Mouse (Mus musculus): ENCODE data around the gene Sgcd. TPM values are rescaled to one million over a fixed set of nuclear protein-coding genes. Genes with fewer than 3 reads are reported as not detected.
"Not testable (repeated sequence)": the region's sequence is repeated elsewhere in the genome, so short reads cannot be mapped to it uniquely, and the experiment has no call there.

Gene Sgcd
- total RNA-seq, 4 experiments from 2014 or later: 11.7 to 14.7 (median 12.5) TPM

DNA sequence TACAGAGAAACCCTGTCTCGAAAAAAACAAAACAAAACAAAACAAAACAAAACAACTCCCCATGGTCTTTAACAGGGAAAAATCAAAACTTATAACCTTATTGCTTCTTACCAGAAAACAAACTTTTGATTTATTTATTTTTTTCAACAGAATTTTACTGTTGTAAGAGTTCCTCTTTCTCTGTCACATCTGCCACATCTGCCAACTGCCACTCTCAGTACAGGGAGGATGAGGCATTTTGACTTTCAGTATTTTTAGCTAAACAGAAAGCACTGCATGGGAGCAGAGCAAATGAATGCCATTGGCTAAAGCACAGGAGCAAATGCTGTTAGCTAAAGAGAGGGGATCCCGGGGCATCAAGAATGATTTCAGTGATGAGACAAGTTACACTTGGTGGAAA, 528.6 kb downstream of the Sgcd start:
- DNase-seq (ENCODE audit: low spot score in 2 of 2): no peak

DNA sequence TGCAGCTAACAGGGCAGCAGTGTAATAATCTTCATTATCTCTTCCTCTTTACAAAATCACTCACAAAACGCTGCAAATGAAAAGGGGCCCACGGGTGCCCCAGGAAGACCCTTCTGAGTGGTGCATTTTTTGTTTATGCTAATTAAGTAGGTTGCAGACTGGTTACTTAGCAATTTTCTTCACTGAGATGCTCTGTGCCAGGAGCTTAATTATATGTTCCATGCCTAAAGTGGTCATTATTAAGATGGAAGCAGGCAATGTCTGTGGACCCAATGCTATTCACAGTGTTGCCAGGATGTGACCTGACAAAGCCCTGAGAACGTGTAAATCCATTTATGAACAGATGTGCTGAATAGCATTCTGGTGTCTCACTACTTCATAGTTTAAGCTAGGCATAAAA, 529.6 kb downstream of the Sgcd start:
- no peak for DNase-seq (ENCODE audit: low spot score in 2 of 2)

DNA sequence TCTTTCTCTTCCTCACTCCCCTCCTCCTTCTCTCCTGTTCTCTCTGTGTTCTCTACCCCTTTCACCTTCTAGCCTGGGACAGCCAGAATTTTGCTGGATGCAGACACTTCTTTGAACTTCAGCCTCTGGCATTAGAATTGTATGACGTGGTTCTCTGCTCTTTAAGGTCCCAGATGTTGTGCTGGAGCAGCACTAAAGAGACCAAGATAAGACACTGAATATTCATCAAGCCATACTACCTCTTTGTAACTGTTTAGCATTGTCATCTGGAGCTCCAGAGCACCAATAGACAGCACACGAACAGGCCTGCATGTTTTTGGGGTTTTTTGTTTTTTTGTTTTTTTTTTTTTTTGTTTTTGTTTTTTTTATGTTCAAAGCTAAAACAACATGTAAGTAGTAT, 541.0 kb downstream of the Sgcd start:
- no peak for DNase-seq (ENCODE audit: low spot score in 2 of 2)

- no peak for DNase-seq (ENCODE audit: low spot score in 2 of 2)
Observed at GRCm38 (mm10) chr11:47446337-47446736, 542.4 kb downstream of the Sgcd start.

GRCm38 (mm10) chr11:47445683-47446082, 543.1 kb downstream of the Sgcd start:
- DNase-seq (ENCODE audit: low spot score in 2 of 2): no peak

- DNase-seq (ENCODE audit: low spot score in 2 of 2): no peak
Observed at GRCm38 (mm10) chr11:47442266-47442665, 546.5 kb downstream of the Sgcd start.

- DNase-seq (ENCODE audit: low spot score in 2 of 2): no peak
Observed at GRCm38 (mm10) chr11:47399607-47400006, 589.2 kb downstream of the Sgcd start.

DNA sequence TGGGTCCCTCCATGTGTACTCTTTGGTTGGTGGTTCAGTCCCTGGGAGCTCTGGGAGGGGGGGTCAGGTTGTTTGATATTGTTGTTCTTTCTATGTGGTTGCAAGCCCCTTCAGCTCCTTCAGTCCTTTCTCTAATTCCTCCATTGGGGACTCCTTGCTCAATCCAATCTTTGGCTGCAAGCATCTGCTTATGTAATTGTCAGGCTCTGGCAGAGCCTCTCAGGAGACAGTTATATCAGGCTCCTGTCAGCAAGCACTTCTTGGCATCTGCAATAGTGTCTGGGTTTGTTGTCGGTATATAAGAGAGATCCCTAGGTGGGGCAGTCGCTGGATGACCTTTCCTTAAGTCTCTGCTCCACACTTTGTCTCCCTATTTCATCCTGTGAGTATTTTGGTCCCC, 598.0 kb downstream of the Sgcd start:
- DNase-seq (ENCODE audit: low spot score in 2 of 2): not testable (repeated sequence)

DNA sequence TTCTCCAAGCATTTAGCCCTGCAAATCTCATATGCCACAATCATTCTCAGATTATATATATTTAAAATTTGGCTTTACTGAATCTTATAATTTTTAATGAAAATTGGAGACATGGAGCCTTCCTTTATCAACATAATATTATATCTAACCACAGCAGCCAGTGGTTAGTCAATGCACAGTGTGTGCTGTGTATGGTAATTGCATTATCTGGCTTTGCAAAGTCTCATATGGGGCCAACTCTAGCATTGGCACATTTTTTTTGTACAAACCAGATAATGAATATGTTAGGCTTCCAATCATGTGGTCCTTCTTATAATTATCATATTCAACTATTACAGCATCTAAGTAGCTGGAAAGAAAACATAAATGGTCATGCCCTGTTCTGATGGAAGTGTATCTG, 599.4 kb downstream of the Sgcd start:
- DNase-seq (ENCODE audit: low spot score in 2 of 2): no peak

DNA sequence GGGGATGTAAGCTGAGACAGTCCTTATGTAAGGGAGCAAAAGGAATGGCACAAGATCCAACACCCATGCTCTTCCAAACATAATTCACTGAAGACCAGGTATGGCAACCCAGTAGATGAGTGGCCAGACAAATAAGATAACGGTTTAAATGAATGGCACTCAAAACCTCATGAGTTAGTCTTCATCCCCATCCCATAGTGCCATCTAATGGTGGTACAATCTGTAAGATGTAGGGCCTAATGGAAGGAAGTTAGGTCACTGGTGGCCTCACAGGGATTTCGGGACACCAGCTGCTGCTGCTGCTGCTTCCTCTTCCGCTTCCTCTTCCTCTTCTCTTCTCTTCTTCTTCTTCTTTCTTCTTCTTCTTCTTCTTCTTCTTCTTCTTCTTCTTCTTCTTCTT, 601.0 kb downstream of the Sgcd start:
- DNase-seq (ENCODE audit: low spot score in 2 of 2): no peak

DNA sequence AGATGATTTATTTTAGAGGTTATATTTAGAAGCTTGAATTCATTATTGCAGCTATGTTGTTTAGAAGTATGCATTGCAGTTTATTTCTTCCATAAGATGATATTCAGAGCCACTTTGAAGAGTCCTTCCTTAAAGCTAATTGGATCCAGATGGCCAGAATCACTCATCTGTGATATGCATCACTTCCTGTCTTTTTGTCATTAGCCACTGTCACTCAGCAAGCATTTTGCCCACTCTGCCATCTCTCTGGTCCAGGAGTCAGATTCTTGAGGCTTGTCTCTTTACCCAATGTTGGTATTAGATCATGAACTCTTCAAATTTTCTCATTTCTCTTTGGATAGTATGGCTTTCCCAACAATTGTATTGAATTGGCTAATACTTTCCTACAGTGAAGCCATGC, 602.6 kb downstream of the Sgcd start:
- no peak for DNase-seq (ENCODE audit: low spot score in 2 of 2)

- no peak for DNase-seq (ENCODE audit: low spot score in 2 of 2)
Observed at GRCm38 (mm10) chr11:47379630-47379958, 609.2 kb downstream of the Sgcd start.

GRCm38 (mm10) chr11:47378843-47379629, 609.7 kb downstream of the Sgcd start:
- DNase-seq (ENCODE audit: low spot score in 2 of 2): peak in 1 of 2 experiments; percentile 11

DNA sequence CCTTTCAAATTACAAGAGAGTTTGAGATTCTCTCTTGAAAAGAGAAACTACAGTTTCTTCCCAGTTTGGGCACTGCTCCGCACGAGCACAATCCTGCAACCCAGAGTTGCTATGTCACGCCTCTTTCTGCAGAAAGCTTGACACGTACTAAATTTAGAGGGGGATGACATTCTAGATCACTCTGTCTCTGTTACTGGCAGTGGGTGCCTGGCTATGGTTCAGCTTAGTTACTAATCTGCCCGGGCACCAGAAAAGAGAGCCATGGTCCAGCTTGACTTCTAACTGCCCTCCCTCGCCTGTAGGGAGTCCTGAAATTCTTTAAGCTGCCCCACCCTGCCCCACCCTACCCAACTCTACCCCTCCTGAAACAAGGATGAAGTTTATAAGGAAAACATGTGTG, 611.3 kb downstream of the Sgcd start:
- DNase-seq (ENCODE audit: low spot score in 2 of 2): no peak

GRCm38 (mm10) chr11:47376915-47377314, 611.9 kb downstream of the Sgcd start:
- DNase-seq (ENCODE audit: low spot score in 2 of 2): no peak

DNA sequence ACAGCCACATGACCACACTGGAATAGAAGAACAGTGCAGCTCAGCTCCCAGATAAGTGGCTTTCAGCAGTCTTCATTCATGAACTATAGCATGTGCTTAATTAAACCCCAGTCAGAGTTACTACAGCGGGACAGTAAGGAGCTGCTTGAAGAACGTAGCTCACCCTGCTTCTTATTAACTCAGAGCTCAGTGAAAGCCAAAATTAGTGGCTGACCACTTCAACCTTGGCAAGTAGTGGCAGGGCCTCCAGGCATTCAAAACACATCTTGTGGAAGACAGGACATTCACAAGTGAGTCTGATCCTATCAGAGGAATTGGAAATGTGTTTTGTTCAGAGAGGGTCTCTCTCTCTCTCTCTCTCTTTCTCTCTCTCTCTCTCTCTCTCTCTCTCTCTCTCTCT, 617.2 kb downstream of the Sgcd start:
- no peak for DNase-seq (ENCODE audit: low spot score in 2 of 2)

DNA sequence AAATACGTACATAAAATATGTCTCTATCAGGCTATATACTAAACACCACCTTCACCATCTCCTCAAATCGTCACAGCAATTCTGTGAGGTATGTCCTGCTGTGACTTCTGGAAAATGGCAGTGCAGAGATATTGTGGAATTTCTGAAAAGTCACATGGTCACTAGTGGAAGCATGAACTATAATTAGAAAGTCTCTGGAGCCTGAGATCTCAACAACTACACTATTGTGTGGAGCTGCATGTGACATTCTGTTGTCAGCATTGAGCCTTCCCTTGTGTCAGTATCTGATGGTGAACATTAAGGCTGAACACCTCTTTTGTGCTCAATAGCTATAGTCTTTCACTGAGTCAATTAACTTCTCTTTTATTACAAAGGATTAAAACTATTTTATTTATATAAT, 637.2 kb downstream of the Sgcd start:
- DNase-seq (ENCODE audit: low spot score in 2 of 2): no peak

DNA sequence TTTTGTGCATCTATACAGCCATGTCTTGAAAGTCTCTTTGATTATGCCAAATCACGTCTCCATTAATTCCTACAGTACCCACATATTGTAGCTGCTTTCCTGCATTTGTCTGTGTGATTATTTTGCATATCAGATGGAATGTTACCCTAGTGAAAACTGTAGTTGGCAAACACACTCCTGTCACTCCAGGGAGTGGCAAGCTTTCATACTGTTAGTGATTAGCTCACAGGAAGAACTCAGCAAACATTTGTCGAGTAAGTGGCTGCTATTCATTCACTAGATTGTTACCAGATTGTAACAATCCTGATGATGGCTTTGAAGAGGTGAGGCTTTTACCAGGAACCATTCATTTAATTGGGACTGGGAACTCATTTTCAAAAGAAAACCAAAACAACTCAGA, 645.3 kb downstream of the Sgcd start:
- no peak for DNase-seq (ENCODE audit: low spot score in 2 of 2)

GRCm38 (mm10) chr11:47333702-47334101, 655.1 kb downstream of the Sgcd start:
- DNase-seq (ENCODE audit: low spot score in 2 of 2): no peak

DNA sequence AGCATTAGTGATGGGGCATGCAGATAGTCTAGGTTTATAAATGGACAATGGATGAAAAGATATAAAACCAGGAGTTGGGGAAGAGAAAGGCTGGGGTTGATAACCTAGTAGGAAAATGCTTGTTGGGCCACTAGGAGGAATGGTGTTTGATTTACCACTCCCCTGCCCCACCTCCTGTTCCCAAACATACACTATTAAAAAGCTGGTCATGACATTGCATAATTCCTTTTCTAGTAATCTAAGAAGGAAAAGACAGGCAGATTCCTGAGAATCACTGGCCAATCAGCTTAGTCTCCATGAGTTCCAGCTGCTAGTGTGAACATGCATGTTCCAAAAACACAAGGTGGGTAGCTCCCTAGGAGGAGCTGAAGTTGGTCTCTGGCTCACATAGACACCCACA, 683.2 kb downstream of the Sgcd start:
- no peak for DNase-seq (ENCODE audit: low spot score in 2 of 2)

- DNase-seq (ENCODE audit: low spot score in 2 of 2): peak; percentile 4 to 42
Observed at GRCm38 (mm10) chr11:47304702-47305450, 683.9 kb downstream of the Sgcd start.

GRCm38 (mm10) chr11:47299777-47300176, 689.0 kb downstream of the Sgcd start:
- DNase-seq (ENCODE audit: low spot score in 2 of 2): no peak

- no peak for DNase-seq (ENCODE audit: low spot score in 2 of 2)
Observed at GRCm38 (mm10) chr11:47297805-47298340, 690.9 kb downstream of the Sgcd start.

Data from left cerebral cortex, adult 8-10 months (tissue).